Mouse (Mus musculus) CH12.LX (cell line): Measurements from ENCODE around the gene Vhl.

Experiments used
- CTCF ChIP-seq, 2 experiments: IDR thresholded peaks in 1 of 2; conservative IDR thresholded peaks in 1 of 2; 2 replicates each; pipeline ENCODE4 v1.5.1; 2011 to 2012; ENCODE audit warnings: low read depth in 2 of 2, low read length in 2 of 2, improper control_type of control experiment in 1 of 2, inconsistent platforms in 1 of 2, mild to moderate bottlenecking in 1 of 2, moderate library complexity in 1 of 2
- ETS1 ChIP-seq: conservative IDR thresholded peaks from 2 replicates; pipeline ENCODE4 v1.6.1; 2012; ENCODE audit warnings: low read depth, mild to moderate bottlenecking, inconsistent platforms, low read length, improper control_type of control experiment, moderate library complexity
- JUND ChIP-seq: conservative IDR thresholded peaks from 2 replicates; pipeline ENCODE4 v1.6.1; 2011; ENCODE audit warnings: low read depth, low read length, improper control_type of control experiment
- MAFK ChIP-seq: IDR thresholded peaks from 2 replicates; pipeline ENCODE4 v1.6.1; 2011; ENCODE audit warnings: low read length, improper control_type of control experiment; ENCODE audit not compliant: insufficient replicate concordance
- MYC ChIP-seq: IDR thresholded peaks from 2 replicates; pipeline ENCODE4 v1.6.1; 2011; ENCODE audit warnings: low read depth, mild to moderate bottlenecking, improper control_type of control experiment, low read length
- NELFE ChIP-seq: IDR thresholded peaks from 2 replicates; pipeline ENCODE4 v1.6.1; 2011; ENCODE audit warnings: low read depth, low read length, improper control_type of control experiment
- POLR2A ChIP-seq: IDR thresholded peaks from 2 replicates; pipeline ENCODE4 v1.6.1; 2011; ENCODE audit warnings: low read depth, mild to moderate bottlenecking, improper control_type of control experiment, low read length
- TCF12 ChIP-seq: IDR thresholded peaks from 2 replicates; pipeline ENCODE4 v1.6.1; 2014; ENCODE audit warnings: low read depth, mild to moderate bottlenecking, inconsistent platforms, low read length, improper control_type of control experiment
- ZC3H11A ChIP-seq: IDR thresholded peaks from 2 replicates; pipeline ENCODE4 v1.6.1; 2012; ENCODE audit warnings: low read depth, mild to moderate bottlenecking, inconsistent platforms, low read length, improper control_type of control experiment
- ZKSCAN1 ChIP-seq: IDR thresholded peaks from 2 replicates; pipeline ENCODE4 v1.6.1; 2012; ENCODE audit warnings: low read depth, inconsistent platforms, low read length, improper control_type of control experiment, borderline replicate concordance

GRCm38 (mm10) chr6:113650197-113650640 lies 26.5 kb downstream of the Vhl start:
- TF ChIP-seq CTCF (conservative IDR thresholded peaks at IDR 0.05 in 1 of 2, IDR thresholded peaks at IDR 0.05 in 1 of 2; ENCODE audit: low read depth in 2 of 2, low read length in 2 of 2) (no peak), MYC (no peak), NELFE (no peak), POLR2A (no peak), MAFK (no peak), ETS1 (no peak), ZKSCAN1 (no peak), ZC3H11A (no peak), JUND (no peak), TCF12 (no peak)
